Mouse (Mus musculus): ENCODE data around the gene Gm9732. TPM values are rescaled to one million over a fixed set of nuclear protein-coding genes. Genes with fewer than 3 reads are reported as not detected.
"Not testable (repeated sequence)": the region's sequence is repeated elsewhere in the genome, so short reads cannot be mapped to it uniquely, and the experiment has no call there.

Gene Gm9732
- total RNA-seq (2021) = not detected
- long read RNA-seq, experiment 1 = 0 reads
- long read RNA-seq, experiment 2 = 0 reads

DNA sequence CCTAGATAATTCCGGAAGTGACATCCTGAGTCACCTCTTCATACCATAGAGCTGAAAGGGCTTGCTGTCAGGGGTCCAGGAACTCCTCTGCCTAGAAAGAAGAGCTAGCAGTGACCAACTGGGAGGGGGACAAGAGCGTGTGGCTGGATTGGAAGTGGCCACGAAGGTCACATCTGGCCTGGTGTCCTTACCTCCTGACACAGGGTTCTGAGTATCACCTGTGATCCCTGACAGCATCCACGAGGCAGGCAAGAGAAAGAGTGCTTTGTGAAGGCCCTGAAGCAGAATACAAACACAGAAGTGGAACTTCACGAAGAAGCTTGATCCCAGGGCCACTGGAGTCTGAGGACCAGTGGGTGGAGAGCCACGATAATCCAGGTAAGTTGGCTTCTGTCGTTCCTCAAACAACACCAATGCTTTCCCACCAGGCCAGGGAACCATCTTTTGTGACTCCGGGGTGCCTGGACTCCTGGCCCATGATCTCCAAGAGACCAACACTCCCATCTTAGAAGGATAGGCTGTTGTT lies at the start of gene Gm9732:
Gene Gm9732 (plus strand): TSS at position 51 of the 526 bp plus-strand sequence.
- not testable (repeated sequence) for DNase-seq
- intact Hi-C loops (cut with DNase I) = loop anchor here (10.0 kb wide), 1 partner anchor 280 kb away; no protein-coding TSS in a partner anchor

DNA sequence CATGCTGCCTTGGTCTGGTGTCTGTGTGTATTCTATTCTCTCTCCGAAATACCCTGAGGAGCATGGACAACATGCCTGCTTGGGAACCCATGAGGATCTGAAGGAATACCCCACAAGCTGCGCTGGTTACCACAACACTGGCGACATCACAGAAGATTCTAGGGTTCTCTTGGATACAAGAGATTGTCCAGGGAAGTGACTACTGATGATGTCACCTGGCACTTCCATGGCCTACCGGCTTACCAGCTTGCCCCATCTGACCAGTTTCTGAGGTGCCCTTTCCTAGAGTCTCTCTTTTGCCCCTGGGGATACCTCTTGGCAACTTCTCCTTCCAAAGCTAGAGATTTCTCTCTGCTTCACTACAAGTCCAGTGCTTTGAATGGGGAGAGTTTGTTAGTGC lies 39.6 kb upstream of the Gm9732 start, which contains the start of gene Gm8122:
Gene Gm8122 (minus strand): TSS at position 101 of the 400 bp plus-strand sequence.
- intact Hi-C loops (cut with DNase I); DNase-seq: not testable (repeated sequence)

DNA sequence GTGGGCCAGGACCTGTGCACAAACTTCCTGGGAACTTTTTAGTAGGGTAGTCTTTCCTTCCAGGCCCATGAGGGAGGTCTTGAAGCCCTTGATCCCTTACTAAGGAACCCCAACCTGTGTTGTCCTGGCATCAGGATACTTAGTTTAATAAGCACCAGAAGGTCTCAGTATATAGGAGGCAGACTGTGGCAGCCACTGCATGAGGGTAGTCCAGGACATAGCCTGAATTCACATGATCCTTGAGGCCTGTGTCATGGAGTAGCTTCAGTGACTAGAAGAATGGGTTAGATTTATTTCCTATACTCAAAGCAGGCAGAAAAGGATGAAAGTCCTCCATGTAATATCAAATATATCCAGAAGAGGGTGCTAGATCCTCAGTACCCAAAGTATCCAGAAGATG lies 37.1 kb upstream of the Gm9732 start:
- DNase-seq; intact Hi-C loops (cut with DNase I): not testable (repeated sequence)

DNA sequence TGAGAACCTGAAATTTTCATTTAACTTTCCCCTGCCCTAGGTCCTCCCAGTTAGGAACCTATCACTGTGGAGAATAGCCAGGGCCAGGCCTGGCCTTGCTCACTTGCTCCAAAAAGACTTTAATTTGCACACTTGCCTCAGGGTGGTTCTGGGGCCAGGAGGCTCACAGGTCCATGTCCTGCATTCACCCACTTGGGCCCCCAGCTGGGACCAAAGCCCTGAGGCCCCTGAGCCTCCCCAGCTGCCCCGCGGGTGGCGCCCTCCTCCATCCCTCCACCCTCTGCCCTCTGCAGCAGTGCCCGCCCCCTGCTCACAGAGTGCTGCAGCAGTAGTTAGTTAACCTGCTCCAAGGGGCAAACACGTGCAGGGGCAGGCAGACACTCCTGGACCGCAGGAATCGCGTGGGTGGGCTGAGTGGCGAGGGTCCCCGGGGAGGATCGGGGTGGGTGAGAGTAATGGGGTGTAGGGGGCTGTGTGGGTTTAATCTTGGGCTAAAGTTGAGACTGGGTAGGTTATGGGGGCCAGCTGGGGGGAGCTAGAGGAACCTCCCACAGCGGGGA lies 25.1 kb upstream of the Gm9732 start:
- intact Hi-C loops (cut with DNase I); DNase-seq: not testable (repeated sequence)

DNA sequence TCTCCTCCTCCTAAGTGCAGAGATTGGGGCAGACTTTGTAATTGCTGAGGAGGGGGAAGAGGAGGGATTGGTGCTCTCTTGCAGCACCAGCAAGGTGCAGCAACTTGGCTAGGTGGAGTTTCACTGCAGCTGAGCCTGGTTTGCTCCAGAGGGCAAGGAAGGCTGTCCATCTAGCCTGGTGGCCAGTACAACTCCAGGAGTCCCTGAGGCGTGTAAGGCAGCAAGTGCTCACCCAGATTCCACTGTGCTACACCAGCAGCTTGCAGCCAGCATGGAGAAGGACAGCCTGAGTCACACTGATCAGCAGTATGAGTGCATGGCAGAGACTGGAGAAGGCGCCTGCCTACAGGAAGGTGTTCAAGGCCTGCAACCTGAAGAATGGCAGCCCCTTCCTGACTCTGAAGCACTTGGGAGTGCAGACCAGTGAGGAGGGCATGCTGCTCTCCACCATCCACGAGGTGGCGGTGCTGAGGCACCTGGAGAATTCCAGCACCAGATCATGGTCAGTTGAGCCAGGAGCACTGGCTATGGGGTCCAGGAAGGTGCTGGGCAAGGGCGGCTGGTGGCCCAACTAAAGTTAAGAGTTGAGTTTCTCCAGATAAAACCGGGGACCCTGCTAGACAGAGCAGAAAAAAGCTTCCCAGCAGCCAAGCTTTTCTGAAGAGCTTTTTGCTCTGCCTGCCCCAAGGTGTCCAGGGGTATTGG lies 24.1 kb upstream of the Gm9732 start:
- intact Hi-C loops (cut with DNase I) = not testable (repeated sequence)

DNA sequence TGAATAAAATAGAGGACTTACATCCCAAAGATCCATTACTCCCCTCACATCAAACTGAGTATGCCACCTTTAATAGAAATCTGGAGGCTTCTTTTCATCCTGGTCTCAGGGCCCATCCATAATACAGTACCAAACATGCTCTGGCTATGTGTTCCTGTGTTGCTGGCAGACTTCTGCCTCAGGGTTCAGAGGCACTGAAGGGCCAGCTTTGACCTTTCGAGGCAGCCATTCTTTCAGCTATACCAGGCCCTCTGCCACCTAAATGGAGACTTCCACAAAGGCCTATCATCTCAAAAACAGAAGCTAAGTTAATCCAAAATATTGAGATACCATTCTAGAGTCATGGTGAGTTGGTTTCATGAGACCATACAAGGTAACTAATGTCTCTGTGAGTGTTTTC lies 18.3 kb upstream of the Gm9732 start:
- DNase-seq; intact Hi-C loops (cut with DNase I): not testable (repeated sequence)

More for the DNA sequence above, 24.1 kb upstream of the Gm9732 start:
- DNase-seq = not testable (repeated sequence)

DNA sequence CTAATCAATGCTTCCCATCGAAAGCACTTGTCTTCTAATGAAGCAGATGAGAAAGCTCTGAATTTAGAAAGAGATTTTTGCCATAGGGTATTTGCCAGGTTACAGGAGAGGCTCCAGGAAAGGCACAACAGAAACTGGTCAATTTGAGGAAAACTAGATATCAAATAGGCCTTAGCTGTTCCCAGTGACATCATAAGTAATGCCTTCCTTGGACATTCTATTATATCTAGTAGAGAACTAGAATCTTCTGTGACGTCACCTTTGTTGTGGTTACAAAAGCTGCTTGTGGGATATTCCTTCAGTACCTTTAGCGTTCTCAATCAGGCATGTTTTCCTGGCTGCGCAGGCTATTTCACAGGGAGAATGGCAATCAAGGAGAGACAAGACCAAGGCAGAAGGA lies 16.5 kb upstream of the Gm9732 start, which contains the start of gene Gm8126:
Gene Gm8126 (plus strand): TSS at position 301 of the 400 bp plus-strand sequence.
- not testable (repeated sequence) for DNase-seq

DNA sequence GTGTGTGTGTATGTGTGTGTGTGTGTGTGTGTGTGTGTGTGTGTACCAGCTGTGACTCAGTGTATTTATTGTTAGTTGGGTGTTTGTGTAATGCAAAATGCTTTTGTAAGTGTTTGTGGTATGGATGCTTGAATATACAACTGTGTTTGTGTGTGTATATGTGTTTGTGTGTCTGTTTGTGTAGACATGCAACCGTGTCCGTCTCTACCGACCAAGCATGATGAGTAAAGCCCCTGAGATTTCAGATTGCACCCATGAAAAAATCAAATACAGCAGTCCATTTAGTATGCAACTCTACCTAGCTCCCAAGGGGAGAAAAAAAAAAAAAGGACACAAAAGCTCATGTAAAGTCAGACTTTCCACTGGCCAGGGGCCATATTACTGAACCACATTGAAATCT lies 11.4 kb upstream of the Gm9732 start:
- intact Hi-C loops (cut with DNase I); DNase-seq: not testable (repeated sequence)

More for the DNA sequence above, 16.5 kb upstream of the Gm9732 start, which contains the start of gene Gm8126:
- intact Hi-C loops (cut with DNase I) = not testable (repeated sequence)

DNA sequence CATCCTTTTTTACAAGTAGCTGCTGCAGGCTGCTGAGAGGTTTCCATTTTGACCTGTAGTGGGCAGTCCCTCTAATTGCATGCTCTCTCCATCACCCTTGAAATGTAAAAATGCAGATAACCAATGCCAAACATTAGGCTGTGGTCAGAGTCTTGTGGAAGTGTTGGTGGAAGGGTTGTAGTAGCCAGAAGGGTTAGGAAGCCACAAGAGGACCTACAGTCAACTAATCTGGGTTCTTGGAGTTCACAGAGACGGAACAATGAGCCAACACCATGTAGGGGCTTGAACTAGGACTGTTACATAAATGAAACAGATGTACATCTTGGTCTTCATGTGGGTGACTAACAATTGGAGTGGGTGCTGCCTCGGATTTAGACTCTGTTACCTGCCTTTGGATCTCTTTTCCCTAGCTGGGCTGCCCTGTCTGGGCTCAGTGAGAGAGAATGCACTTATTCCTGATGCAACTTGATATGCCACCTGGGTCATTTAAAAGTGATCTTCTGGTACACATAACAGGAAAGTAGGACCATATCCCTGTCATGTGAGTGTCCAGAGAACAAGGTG lies 6.2 kb upstream of the Gm9732 start:
- DNase-seq; intact Hi-C loops (cut with DNase I): not testable (repeated sequence)

DNA sequence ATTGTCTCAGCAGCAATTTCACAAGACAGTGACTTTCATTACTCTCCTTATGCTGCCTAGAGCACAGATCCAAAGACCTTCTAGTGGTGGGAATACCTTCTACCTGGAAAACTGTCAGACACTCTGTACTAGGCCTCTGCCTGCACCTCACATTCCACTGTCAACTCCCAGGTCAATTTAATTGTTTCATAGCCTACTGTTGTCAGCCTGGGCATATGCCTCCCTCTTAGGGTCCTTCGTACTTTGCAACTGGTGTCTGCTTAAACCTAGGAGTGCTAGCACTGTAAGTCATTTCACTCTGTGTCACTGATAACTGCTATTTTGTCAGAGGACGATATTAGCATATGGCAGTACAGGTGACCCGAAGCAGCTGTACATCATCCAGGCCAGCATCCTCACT lies 5.6 kb upstream of the Gm9732 start:
- DNase-seq; intact Hi-C loops (cut with DNase I): not testable (repeated sequence)

DNA sequence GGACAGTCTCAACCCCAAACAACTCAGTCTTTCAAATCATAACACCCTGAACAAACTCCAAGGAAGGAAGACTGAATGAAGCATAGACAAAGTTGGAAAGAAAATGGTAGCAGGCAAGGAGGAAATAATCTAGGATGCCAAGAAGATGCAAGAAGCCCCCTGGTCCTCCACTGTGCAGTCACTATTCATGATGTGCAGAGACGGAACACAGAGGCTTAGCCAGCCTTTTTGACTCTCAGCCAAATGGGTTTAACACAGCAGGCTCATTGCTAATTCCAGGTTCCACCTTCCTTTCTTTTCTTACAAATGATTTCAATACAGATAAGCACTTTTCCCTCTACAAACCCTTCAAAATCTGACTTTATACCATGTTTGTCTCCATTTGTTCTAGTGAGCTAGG lies 1.7 kb upstream of the Gm9732 start:
- not testable (repeated sequence) for DNase-seq
- intact Hi-C loops (cut with DNase I) = loop anchor here (10.0 kb wide), 1 partner anchor 282 kb away; no protein-coding TSS in a partner anchor

DNA sequence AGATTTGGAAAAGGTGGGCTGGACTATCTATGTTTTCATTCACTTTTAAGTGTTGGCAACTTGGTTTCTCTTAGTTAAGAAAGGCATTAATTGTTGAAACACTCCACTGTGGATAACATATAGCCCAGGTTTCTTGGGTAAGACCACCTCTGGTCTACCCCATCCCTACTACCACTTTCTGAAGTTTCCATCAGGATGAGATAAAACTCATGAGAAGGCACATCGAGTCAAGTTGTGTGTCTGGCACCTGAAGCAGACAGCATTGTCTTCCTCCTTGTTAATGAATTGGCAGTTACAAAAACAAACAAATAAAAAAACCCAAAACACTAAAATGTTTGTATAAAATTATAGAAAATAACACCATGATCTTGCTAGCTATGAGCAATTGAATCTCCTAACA lies 916 bp downstream of the Gm9732 start:
- not testable (repeated sequence) for DNase-seq
- intact Hi-C loops (cut with DNase I) = loop anchor here (10.0 kb wide), 1 partner anchor 279 kb away; no protein-coding TSS in a partner anchor

DNA sequence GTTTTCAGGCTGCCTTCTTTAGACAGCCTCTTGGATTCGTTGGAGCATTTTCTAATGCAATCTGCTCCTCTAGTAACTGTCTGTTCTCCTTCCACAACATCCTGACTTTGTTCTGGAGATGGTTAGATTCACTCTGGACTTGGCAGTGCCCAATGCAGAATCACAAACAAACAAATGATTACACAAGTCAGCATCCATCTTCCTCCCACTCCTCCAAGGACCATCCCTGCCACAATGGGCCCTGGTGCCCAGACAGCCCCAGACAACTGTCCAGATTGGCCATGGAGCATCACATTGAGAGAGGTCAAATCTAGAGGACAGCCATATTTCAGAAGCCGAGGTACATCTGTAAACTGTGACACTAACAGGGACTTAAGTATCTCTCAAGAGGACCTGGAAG lies 2.6 kb downstream of the Gm9732 start:
- intact Hi-C loops (cut with DNase I) = loop anchor here (10.0 kb wide), 1 partner anchor 277 kb away; no protein-coding TSS in a partner anchor
- not testable (repeated sequence) for DNase-seq

DNA sequence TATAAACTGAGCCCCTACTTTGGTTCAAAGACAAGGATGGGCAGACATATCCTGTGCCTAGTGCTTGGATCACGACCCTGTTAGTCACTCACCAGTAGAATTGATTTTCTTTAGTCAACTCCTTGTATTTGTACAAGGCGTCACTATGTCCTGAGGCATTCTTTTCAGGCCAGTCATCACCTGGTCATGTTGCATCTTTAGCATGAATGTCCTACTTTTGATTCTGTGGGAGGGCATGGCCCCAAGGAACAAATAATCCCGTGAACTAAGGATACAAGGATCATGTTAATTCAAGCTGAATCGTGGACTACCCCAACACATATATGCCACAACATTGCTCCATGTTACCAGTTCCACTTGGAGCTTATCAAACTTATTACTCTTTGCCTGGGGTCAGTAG lies 3.3 kb downstream of the Gm9732 start:
- not testable (repeated sequence) for DNase-seq
- intact Hi-C loops (cut with DNase I) = loop anchor here (10.0 kb wide), 1 partner anchor 277 kb away; no protein-coding TSS in a partner anchor

DNA sequence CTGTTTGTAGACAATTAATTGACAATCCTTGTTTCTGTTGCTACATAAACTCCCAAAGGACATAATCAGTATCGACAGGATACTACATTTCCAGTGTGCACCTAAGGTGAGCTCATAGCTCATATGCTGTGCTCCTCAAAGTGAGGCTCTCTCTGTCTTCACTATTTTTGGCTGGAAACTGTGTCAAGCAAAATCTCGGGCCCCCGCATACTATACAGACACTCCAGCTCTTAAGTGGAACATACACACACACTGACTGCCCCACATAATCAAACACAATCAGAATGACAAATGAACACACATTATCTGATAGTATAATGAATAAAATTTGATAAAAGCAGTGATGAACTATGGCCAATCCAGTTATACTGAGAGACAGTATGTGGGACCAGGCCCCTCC lies 3.8 kb downstream of the Gm9732 start:
- intact Hi-C loops (cut with DNase I) = loop anchor here (10.0 kb wide), 1 partner anchor 276 kb away; no protein-coding TSS in a partner anchor
- not testable (repeated sequence) for DNase-seq

DNA sequence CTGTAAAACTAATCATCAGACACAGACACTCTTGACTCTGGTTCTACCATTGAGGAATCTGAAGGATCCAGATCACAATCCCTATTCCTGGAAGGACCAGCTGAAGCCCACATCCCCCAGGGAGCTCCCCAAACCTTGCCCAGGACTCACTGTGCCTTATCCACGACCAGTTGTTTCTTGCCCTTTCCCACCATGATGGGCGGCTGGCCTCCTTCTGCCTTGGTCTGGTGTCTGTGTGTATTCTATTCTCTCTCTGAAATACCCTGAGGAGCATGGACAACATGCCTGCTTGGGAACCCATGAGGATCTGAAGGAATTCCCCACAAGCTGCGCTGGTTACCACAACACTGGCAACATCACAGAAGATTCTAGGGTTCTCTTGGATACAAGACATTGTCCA lies 18.7 kb downstream of the Gm9732 start, which contains the start of gene Gm8127:
Gene Gm8127 (minus strand): TSS at position 330 of the 400 bp plus-strand sequence.
- DNase-seq; intact Hi-C loops (cut with DNase I): not testable (repeated sequence)

DNA sequence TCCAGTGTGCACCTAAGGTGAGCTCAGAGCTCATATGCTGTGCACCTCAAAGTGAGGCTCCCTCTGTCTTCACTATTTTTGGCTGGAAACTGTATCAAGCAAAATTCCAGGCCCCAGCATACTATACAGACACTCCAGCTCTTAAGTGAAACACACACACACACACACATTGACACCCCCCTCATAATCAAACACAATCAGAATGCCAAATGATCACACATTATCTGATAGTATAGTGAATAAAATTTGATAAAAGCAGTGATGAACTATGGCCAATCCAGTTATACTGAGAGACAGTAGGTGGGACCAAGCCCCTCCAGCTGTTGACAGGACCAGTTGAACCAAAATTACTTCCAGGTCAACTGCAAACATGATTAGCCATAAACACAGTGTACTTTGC lies 44.7 kb downstream of the Gm9732 start:
- DNase-seq; intact Hi-C loops (cut with DNase I): not testable (repeated sequence)

DNA sequence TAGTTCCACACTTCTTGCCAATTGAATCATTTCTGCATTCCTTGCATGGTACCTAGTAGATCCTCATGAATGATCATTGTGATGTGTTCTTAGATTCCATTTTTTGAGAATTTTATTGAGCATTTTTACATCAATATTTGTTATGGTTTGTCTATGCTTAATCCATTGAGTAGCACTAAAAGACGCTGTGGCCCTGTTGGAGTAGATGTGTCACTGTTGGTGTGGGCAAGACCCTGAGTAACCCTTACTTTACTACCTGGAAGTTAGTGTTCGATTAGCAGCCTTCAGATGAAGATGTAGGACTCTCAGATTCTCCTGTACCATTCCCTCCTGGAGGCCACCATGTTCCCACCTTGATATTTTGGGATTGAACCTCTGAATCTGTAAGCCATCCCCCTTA lies 53.8 kb downstream of the Gm9732 start:
- DNase-seq; intact Hi-C loops (cut with DNase I): not testable (repeated sequence)

DNA sequence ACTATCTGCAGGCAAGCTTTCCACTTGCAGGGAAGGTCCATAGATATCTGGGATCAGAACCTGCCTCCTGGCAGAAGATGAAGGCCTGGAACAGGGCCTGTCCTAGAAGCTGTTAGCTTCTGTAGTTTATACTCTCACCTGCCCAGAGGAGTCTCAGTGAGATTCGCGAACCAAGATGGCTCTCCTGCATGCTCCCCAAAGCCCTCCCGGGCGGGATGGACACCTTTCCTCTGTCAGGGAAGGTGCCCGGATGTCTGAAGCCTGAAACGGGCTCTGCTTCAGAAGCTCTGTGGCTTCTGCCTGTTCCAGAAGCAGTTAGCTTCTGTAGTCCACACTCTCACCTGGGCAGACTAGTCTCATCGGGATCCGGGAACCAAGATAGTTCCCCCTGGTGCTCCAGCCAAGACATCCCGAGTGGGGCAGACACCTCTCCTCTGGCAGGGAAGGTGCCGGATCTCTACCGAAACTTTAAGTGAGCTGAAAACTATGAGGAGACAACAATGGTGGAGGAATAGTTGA lies 56.6 kb downstream of the Gm9732 start:
- intact Hi-C loops (cut with DNase I); DNase-seq: not testable (repeated sequence)

DNA sequence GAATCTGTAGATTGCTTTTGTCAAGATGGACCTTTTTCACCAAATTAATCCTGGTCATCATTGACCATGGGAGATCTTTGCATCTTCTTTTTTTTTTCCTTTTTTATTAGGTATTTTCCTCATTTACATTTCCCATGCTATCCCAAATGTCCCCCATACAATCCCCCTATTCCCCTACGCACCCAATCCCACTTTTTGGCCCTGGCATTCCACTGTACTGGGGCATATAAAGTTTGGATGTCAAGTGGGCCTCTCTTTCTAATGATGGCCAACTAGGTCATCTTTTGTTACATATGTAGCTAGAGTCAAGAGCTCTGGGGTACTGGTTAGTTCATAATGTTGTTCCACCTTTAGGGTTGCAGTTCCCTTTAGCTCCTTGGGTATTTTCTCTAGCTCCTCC lies 62.8 kb downstream of the Gm9732 start:
- DNase-seq = not testable (repeated sequence)

More for the DNA sequence above, 62.8 kb downstream of the Gm9732 start:
- intact Hi-C loops (cut with DNase I) = not testable (repeated sequence)

Data from heart, postnatal 14 days (tissue).